Mouse (Mus musculus) left cerebral cortex, adult 2 months (tissue): ENCODE results near the gene Irf2. TPM values are rescaled to one million over a fixed set of nuclear protein-coding genes. Genes with fewer than 3 reads are reported as not detected.

Experiments used
- DNase-seq, 2 experiments: peaks; one replicate each; pipeline ENCODE4 v3.0.0; 2021 to 2022; ENCODE audit warnings: low spot score in 2 of 2, mixed read lengths in 1 of 2; ENCODE audit errors: extremely low spot score in 1 of 2
- H3K27ac ChIP-seq: fragments of 200-600 bp; 2 replicates; pipeline ENCODE4 v1.8.1; 2022
- H3K4me3 ChIP-seq: fragments of 200-600 bp; 2 replicates; pipeline ENCODE4 v1.8.1; 2022
- CTCF ChIP-seq: fragments of 200-600 bp; IDR thresholded peaks from 2 replicates; pipeline ENCODE4 v1.8.1; 2022; ENCODE audit warnings: antibody characterized with exemption, mild to moderate bottlenecking, moderate library complexity
- intact Hi-C: fragments of 180-260 bp; cut with DNase I; formaldehyde crosslinking; loops from one replicate; pipeline ENCODE4 v1.15.1; 2025
- total RNA-seq, 2 experiments: library from RNA; stranded (reverse); gene quantifications; 2 replicates each; pipeline ENCODE4 v1.2.3; 2021

The Irf2 gene
- total RNA-seq, 2 experiments from 2014 or later = 70.7 to 79.6 TPM

DNA sequence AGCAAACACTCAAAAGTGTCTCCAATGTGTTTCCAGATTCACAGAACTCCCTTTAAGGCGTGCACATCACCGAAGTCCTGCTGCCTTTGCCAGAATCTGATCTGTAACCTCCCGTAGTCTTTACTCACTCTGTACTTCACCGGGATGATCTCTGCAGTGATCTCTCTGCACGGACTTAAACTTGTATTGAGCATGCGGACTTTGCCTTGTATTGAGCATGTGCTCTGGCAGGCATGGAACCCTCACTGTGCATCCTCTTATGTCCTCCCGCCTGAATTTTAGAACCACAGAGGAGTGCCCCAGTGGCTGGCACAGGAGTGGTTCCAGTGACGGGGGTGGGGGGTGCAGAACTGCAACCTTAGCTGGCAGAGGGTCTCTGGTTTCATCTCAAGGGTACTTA, 5.9 kb upstream of the Irf2 start:
- intact Hi-C loops = no loop called here
- TF ChIP-seq CTCF = no peak
- no peak overlapping the region for H3K4me3 ChIP-seq
- no peak for DNase-seq
- H3K27ac ChIP-seq = no peak overlapping the region

GRCm38 (mm10) chr8:46735505-46735904, 4.0 kb upstream of the Irf2 start:
- Histone ChIP-seq H3K27ac (no peak overlapping the region), H3K4me3 (no peak overlapping the region)
- no peak for TF ChIP-seq CTCF
- intact Hi-C loops = loop anchor here (5.0 kb wide), 2 partner anchors 77 to 202 kb away; no protein-coding TSS in a partner anchor
- no peak for DNase-seq

DNA sequence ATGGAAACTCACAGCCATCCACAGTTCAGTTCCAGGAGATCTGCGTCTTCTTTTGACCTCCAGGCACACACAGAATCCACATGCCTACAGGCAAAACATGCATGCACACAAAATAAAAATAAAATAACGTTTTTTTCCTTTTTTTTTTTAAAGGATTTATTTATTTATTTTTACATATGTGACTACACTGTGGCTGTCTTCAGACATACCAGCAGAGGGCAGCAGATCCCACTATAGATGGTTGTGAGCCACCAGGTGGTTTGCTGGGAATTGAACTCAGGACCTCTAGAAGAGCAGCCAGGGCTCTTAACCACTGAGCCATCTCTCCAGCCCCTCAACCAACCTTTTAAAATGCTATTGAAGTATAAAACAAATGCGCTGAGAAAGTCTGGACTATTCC, 3.3 kb upstream of the Irf2 start:
- no peak overlapping the region for H3K27ac ChIP-seq
- peak; percentile 47 for TF ChIP-seq CTCF
- DNase-seq = no peak
- intact Hi-C loops = loop anchor here (5.0 kb wide), 2 partner anchors 76 to 201 kb away; no protein-coding TSS in a partner anchor
- H3K4me3 ChIP-seq = no peak overlapping the region

GRCm38 (mm10) chr8:46737421-46737820, 2.1 kb upstream of the Irf2 start:
- intact Hi-C loops = loop anchor here (5.0 kb wide), 2 partner anchors 75 to 200 kb away; no protein-coding TSS in a partner anchor
- TF ChIP-seq CTCF = no peak
- Histone ChIP-seq H3K4me3 (no peak overlapping the region), H3K27ac (no peak overlapping the region)
- no peak for DNase-seq

GRCm38 (mm10) chr8:46737907-46738306, 1.6 kb upstream of the Irf2 start:
- Histone ChIP-seq H3K27ac (no peak overlapping the region), H3K4me3 (no peak overlapping the region)
- TF ChIP-seq CTCF = no peak
- intact Hi-C loops = loop anchor here (5.0 kb wide), 2 partner anchors 74 to 199 kb away; no protein-coding TSS in a partner anchor
- DNase-seq = no peak

DNA sequence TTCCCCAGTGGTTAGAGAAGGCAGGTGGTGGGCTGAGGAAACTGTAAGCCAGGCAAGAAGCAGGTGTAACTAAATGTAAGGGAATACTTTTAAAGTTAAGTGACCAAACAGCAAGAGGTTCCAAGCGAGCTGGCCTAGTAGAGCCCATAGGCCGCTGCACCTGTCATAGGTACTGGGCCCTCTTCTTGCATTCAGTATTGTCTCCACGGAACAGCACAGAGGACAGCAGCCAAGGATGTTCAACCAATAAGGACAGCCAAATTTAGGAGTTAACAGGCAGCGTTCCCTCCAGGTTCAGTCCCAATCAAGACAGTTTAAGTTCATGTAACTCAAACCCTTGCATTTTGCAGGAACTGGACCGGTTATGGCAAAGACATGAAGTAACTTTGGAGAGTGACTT, 931 bp upstream of the Irf2 start:
- H3K4me3 ChIP-seq = peak overlapping the region; percentile 94
- DNase-seq = no peak
- intact Hi-C loops = loop anchor here (5.0 kb wide), 2 partner anchors 74 to 199 kb away; no protein-coding TSS in a partner anchor
- no peak for TF ChIP-seq CTCF
- no peak overlapping the region for H3K27ac ChIP-seq

- intact Hi-C loops = loop anchor here (1.0 to 5.0 kb wide), 4 partner anchors 54 to 547 kb away; no protein-coding TSS in a partner anchor
- Histone ChIP-seq H3K4me3 (peak overlapping the region; percentile 94), H3K27ac (peak overlapping the region; percentile 97)
- DNase-seq = peak; percentile 19 to 30
- TF ChIP-seq CTCF = no peak
Observed at GRCm38 (mm10) chr8:46739956-46740512, 502 bp downstream of the Irf2 start.

GRCm38 (mm10) chr8:46740513-46741280, 1.2 kb downstream of the Irf2 start:
- intact Hi-C loops = loop anchor here (5.0 kb wide), 1 partner anchor 547 kb away; no protein-coding TSS in a partner anchor
- DNase-seq = peak; percentile 66

GRCm38 (mm10) chr8:46741281-46741791, 1.8 kb downstream of the Irf2 start:
- TF ChIP-seq CTCF = no peak; the same call in 1 of the 2 replicates
- Histone ChIP-seq H3K27ac (peak overlapping the region; percentile 97), H3K4me3 (peak overlapping the region; percentile 94)
- peak; percentile 44 to 51 for DNase-seq
- intact Hi-C loops = loop anchor here (5.0 kb wide), 1 partner anchor 546 kb away; no protein-coding TSS in a partner anchor

More at GRCm38 (mm10) chr8:46740513-46741280, 1.2 kb downstream of the Irf2 start:
- no peak; the same call in none of the 2 replicates for TF ChIP-seq CTCF
- H3K4me3 ChIP-seq = peak overlapping the region; percentile 94
- H3K27ac ChIP-seq = peak overlapping the region; percentile 97

DNA sequence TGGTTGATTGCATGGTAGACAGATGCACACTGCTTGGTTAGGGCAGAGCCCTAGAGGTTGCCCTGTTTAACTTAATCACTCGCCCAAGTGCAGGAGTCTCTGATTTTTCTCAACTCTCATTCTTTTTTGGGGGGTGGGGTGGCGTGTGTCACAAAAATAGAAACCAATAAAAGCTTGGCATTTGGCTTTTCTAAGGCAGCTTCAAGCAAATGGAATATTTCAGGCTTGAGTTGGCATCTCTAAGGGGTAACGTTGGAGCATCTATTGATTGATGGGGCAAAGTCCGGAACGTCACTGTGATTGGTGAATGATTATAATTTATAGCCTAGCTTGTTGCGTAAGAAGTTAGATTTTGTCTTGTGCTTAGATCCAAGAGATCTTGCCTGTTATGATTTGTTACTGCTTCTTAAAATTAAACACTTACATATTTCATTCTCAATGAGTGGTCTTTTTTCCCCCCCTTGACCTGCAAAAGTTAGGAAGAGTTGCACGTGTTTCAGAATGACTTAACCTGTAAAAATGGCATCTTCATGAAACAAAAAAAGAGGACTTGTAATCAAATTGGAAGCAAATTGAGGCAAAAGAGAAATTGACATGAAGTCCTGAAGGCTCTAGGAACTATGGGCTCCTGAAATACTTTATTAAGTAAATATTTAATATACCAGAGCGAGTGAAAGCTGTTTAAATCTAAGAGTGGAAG, 2.6 kb downstream of the Irf2 start:
- intact Hi-C loops = loop anchor here (5.0 kb wide), 1 partner anchor 545 kb away; no protein-coding TSS in a partner anchor
- Histone ChIP-seq H3K4me3 (peak overlapping the region; percentile 94), H3K27ac (peak overlapping the region; percentile 97)
- TF ChIP-seq CTCF = no peak
- DNase-seq = no peak

- intact Hi-C loops = loop anchor here (5.0 kb wide), 1 partner anchor 545 kb away; no protein-coding TSS in a partner anchor
- no peak overlapping the region for H3K27ac ChIP-seq
- H3K4me3 ChIP-seq = no peak overlapping the region
- no peak for TF ChIP-seq CTCF
- DNase-seq = no peak
Observed at GRCm38 (mm10) chr8:46742691-46743082, 3.2 kb downstream of the Irf2 start.

DNA sequence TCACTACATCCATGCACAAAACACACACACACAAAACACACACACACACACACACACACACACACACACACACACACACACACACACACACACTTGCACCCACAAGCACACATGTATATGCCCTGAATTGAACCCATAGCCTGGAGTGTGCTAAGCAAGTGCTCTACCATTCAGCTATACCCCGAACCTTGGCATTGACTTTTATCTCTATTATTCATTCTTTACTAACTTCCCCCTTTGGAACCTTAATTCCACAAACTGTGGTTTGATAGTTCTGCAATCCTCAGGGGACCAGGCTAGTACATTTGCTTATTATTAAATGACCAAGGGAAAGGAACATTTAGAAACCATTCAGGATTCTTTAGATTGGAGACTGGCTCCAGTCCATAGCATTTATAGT, 5.9 kb downstream of the Irf2 start:
- no peak for TF ChIP-seq CTCF

More for the DNA sequence above, 5.9 kb downstream of the Irf2 start:
- Histone ChIP-seq H3K4me3 (no peak overlapping the region), H3K27ac (no peak overlapping the region)
- DNase-seq = no peak
- intact Hi-C loops = no loop called here
